In the genomic region with DNA sequence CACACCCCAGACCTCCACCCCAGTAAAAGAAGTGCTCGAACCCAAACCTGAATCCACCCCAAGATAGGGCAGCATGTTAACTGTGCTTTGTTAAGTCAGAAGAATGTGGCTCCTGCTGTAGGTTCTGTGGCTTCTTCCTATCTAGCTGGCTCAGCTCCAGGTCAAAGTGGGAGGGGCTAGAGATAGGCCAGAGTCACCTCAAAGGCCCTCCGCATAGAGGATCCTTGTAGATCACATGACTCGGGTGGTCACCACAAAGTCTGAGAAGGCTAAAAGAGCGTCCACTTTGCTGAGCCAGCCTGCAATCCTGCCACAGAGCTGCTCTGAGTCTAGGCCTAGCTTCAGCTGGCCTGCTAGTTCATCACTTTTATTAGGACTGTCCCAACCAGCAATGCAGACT, we compare ENCODE assay signal across 21 mouse cellular contexts. TPM values are rescaled to one million over a fixed set of nuclear protein-coding genes. Genes with fewer than 3 reads are reported as not detected.
DNase-seq lines count a peak whose midpoint lies in the region; ATAC-seq and TF ChIP-seq lines count a peak whose summit lies in the region.
"Had no signal": no experiment of that assay in that cellular context is flagged by ENCODE, and none has a peak within 500 bp of the region (broad histone marks: within the 10 kb centered on the region; RNA-seq: fewer than 3 reads in every experiment).

No protein-coding gene starts in this region.

- no peak for DNase-seq in layer of hippocampus, adult 2 months (ENCODE audit: low spot score in 2 of 2)
- no peak for DNase-seq in layer of hippocampus, adult 18-20 months (ENCODE audit: low spot score in 2 of 2)
- DNase-seq in spleen, adult 12 weeks (ENCODE audit: low spot score) = peak; percentile 25
- no peak for DNase-seq in spleen, adult 18-20 months
- DNase-seq in spleen, postnatal 14 days (ENCODE audit: low spot score in 2 of 2) = peak; percentile 9 to 25
- DNase-seq in embryo, embryonic 10 days (ENCODE audit: low spot score) = no peak
- DNase-seq in hindbrain, embryonic 10.5 days (ENCODE audit: low spot score) = no peak
- DNase-seq: adrenal gland, adult 8-10 months; cerebellum, postnatal 10 days; heart, postnatal 36 days; kidney, adult 11 months; thymus, postnatal 14 days had no signal

- H3K4me1 ChIP-seq in liver, embryonic 12.5 days = peaks cover 35% of the 10 kb centered on the region
- H3K4me1 ChIP-seq in hindbrain, embryonic 10.5 days (replicated peaks) = peaks cover 24% of the 10 kb centered on the region
- H3K4me1 ChIP-seq: embryonic facial prominence, embryonic 15.5 days; limb, embryonic 15.5 days; midbrain, embryonic 13.5 days; neural tube, embryonic 12.5 days had no signal

- H3K4me2 ChIP-seq in liver, embryonic 12.5 days = no peak overlapping the region
- H3K4me2 ChIP-seq: embryonic facial prominence, embryonic 15.5 days; heart, embryonic 13.5 days; limb, embryonic 15.5 days; midbrain, embryonic 13.5 days; neural tube, embryonic 12.5 days had no signal

- no peak for TF ChIP-seq CTCF in layer of hippocampus, adult 2 months (conservative IDR thresholded peaks at IDR 0.05)

- peaks cover 17% of the 10 kb centered on the region; the same call in 1 of the 2 replicates for H3K27me3 ChIP-seq in liver, embryonic 12.5 days (replicated peaks)
- H3K27me3 ChIP-seq in hindbrain, embryonic 10.5 days (ENCODE audit: insufficient read depth, poor library complexity, severe bottlenecking) = no peaks in the 10 kb centered on the region
- H3K27me3 ChIP-seq: embryonic facial prominence, embryonic 15.5 days; heart, embryonic 13.5 days; limb, embryonic 15.5 days; midbrain, embryonic 13.5 days; neural tube, embryonic 12.5 days had no signal

- no peak overlapping the region for H3K9ac ChIP-seq in liver, embryonic 12.5 days
- H3K9ac ChIP-seq: embryonic facial prominence, embryonic 15.5 days; heart, embryonic 13.5 days; limb, embryonic 15.5 days; midbrain, embryonic 13.5 days; neural tube, embryonic 12.5 days had no signal

- H3K4me3 ChIP-seq in layer of hippocampus, adult 2 months = no peak overlapping the region
- H3K4me3 ChIP-seq in liver, embryonic 12.5 days = no peak overlapping the region
- H3K4me3 ChIP-seq in hindbrain, embryonic 10.5 days = no peak overlapping the region
- H3K4me3 ChIP-seq: embryonic facial prominence, embryonic 15.5 days; heart, embryonic 13.5 days; limb, embryonic 15.5 days; midbrain, embryonic 13.5 days; neural tube, embryonic 12.5 days had no signal

- no peaks in the 10 kb centered on the region for H3K9me3 ChIP-seq in liver, embryonic 12.5 days (replicated peaks)
- no peaks in the 10 kb centered on the region for H3K9me3 ChIP-seq in hindbrain, embryonic 10.5 days
- H3K9me3 ChIP-seq: embryonic facial prominence, embryonic 15.5 days; heart, embryonic 13.5 days; limb, embryonic 15.5 days; midbrain, embryonic 13.5 days; neural tube, embryonic 12.5 days had no signal

- no peaks in the 10 kb centered on the region for H3K36me3 ChIP-seq in liver, embryonic 12.5 days
- peaks cover 28% of the 10 kb centered on the region for H3K36me3 ChIP-seq in hindbrain, embryonic 10.5 days
- H3K36me3 ChIP-seq: embryonic facial prominence, embryonic 15.5 days; heart, embryonic 13.5 days had no signal

- ATAC-seq in liver, embryonic 12.5 days = peak; percentile 51; the same call in 1 of the 2 replicates
- ATAC-seq: hindbrain, postnatal 0 days; midbrain, embryonic 13.5 days; Patski had no signal

- WGBS in liver, embryonic 12.5 days (ENCODE audit: insufficient replicate concordance) = 36% methylated on average over 4 of the region's 4 CpGs
- WGBS in hindbrain, embryonic 10.5 days = 89% methylated on average over 4 of the region's 4 CpGs

- H3K27ac ChIP-seq in layer of hippocampus, adult 2 months = peak overlapping the region; percentile 18; the same call in 1 of the 2 replicates
- H3K27ac ChIP-seq in liver, embryonic 12.5 days = no peak overlapping the region
- no peak overlapping the region for H3K27ac ChIP-seq in hindbrain, embryonic 10.5 days
- H3K27ac ChIP-seq: embryonic facial prominence, embryonic 15.5 days; heart, embryonic 13.5 days; hindbrain, postnatal 0 days; kidney, postnatal 0 days; limb, embryonic 15.5 days; midbrain, embryonic 13.5 days; neural tube, embryonic 12.5 days had no signal

RNA-seq across cellular contexts. Expression of a gene that starts 49.5 kb away (rescaled TPM):
- total RNA-seq in layer of hippocampus, adult 2 months (2021) = 10 to 100 TPM; 37.8 to 37.9 TPM
- 10 to 100 TPM; 37.6 to 40.6 TPM for total RNA-seq in layer of hippocampus, adult 18-20 months (2021)
- polyA plus RNA-seq in liver, embryonic 12.5 days (2016; fragmentation: Nextera tagmentation; extraction: Ambion mirVana) = 15.3 and 15.7 TPM in 2 replicates
- 24.4 and 26.0 TPM in 2 replicates for polyA plus RNA-seq in hindbrain, embryonic 10.5 days (2016; fragmentation: Nextera tagmentation; extraction: Ambion mirVana)

RNA-seq across cellular contexts. Expression of a gene that starts 50.0 kb away (rescaled TPM):
- 10 to 100 TPM; 34.4 to 44.6 TPM for total RNA-seq in layer of hippocampus, adult 2 months (2021)
- total RNA-seq in layer of hippocampus, adult 18-20 months (2021) = 10 to 100 TPM; 29.9 to 34.3 TPM
- 188 and 195 TPM in 2 replicates for polyA plus RNA-seq in liver, embryonic 12.5 days (2016; fragmentation: Nextera tagmentation; extraction: Ambion mirVana)
- 467 and 523 TPM in 2 replicates for polyA plus RNA-seq in hindbrain, embryonic 10.5 days (2016; fragmentation: Nextera tagmentation; extraction: Ambion mirVana)

Comparison
In these comparisons a context has a peak if more than half of its experiments do, and no peak if none do; other contexts are left out.
1. DNase-seq: peak in spleen, adult 12 weeks (single experiment) and spleen, postnatal 14 days (2 of 2); none in layer of hippocampus, adult 2 months (0 of 2), layer of hippocampus, adult 18-20 months (0 of 2), spleen, adult 18-20 months (0 of 2), embryo, embryonic 10 days (single experiment) and hindbrain, embryonic 10.5 days (single experiment).